Mouse (Mus musculus) liver, embryonic 16.5 days (tissue): ENCODE data around the gene Nfrkb. TPM values are rescaled to one million over a fixed set of nuclear protein-coding genes. Genes with fewer than 3 reads are reported as not detected.
A peak's percentile ranks its signal among the peaks of the same experiment; 100 is the strongest.

ENCODE experiments used
- ATAC-seq: fragments of 200-750 bp; cut with Nextera tagmentation; 2 replicates; pipeline ENCODE4 v1.8.0; 2017; ENCODE audit warnings: low read depth, mild to moderate bottlenecking, moderate number of reproducible peaks, moderate library complexity
- H3K27ac ChIP-seq: fragments of 300-500 bp; sonication (generic); 2 replicates; pipeline ENCODE4 v1.5.1; 2014; ENCODE audit warnings: mild to moderate bottlenecking, low read length
- H3K27me3 ChIP-seq: fragments of 300-500 bp; sonication (generic); 2 replicates; pipeline ENCODE4 v1.6.1; 2014; ENCODE audit warnings: low read depth, low read length, mixed read lengths; ENCODE audit not compliant: control insufficient read depth, insufficient read depth
- H3K36me3 ChIP-seq: fragments of 300-500 bp; sonication (generic); 2 replicates; pipeline ENCODE4 v1.6.1; 2014; ENCODE audit warnings: mild to moderate bottlenecking; ENCODE audit not compliant: control insufficient read depth, insufficient read depth
- H3K4me1 ChIP-seq: fragments of 300-500 bp; sonication (generic); 2 replicates; pipeline ENCODE4 v1.6.1; 2014; ENCODE audit warnings: low read depth, low read length, mixed read lengths; ENCODE audit not compliant: control insufficient read depth
- H3K4me2 ChIP-seq: fragments of 300-500 bp; sonication (generic); 2 replicates; pipeline ENCODE4 v1.6.1; 2014; ENCODE audit warnings: low read depth, low read length, mixed read lengths
- H3K4me3 ChIP-seq: fragments of 300-500 bp; sonication (generic); 2 replicates; pipeline ENCODE4 v1.5.1; 2014; ENCODE audit warnings: low read depth, mild to moderate bottlenecking, low read length
- H3K9ac ChIP-seq: fragments of 300-500 bp; sonication (generic); 2 replicates; pipeline ENCODE4 v1.6.1; 2014; ENCODE audit warnings: low read depth, low read length
- H3K9me3 ChIP-seq: fragments of 300-500 bp; sonication (generic); replicated peaks from 2 replicates; pipeline ENCODE4 v1.6.1; 2016; ENCODE audit warnings: low read length; ENCODE audit not compliant: control insufficient read depth
- whole genome bisulfite sequencing: fragments of 180-500 bp; shearing (Covaris S2); extraction: QIAGEN DNeasy Blood & Tissue Kit; methylation state at CpG from one replicate; pipeline ENCODE4 v1.1.7; 2014; ENCODE audit not compliant: insufficient replicate concordance; 5-methylcytosine and 5-hydroxymethylcytosine counted together
- polyA plus RNA-seq: library from polyadenylated mRNA; unstranded; fragments of >200 nt; fragmentation: Nextera tagmentation; extraction: Ambion mirVana; gene quantifications from 2 replicates; pipeline ENCODE4 v1.2.1, GENCODE M21; 2015

Gene Nfrkb
- polyA plus RNA-seq, 1 experiment from 2014 or later, result 5.5 TPM

DNA sequence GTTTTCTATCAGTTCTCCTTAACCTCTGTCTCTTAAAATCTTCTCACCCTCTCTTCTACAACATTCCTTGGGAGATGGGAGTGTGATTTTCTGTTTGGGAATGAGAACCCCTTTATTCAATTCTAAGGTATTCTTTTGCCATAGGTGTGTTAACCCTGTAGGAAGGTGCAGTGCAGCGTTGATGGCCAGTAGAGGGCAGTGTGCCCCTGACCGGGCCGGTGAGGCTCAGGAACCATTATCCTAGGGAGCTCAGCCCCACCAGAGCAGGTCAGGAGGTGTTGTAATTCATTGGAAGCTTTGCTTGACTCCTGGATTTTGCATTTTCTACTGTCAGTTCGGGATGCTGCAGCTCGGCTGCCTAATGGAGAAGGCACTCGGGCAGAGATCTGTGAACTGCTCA lies 19.2 kb downstream of the Nfrkb start:
- H3K4me1 ChIP-seq, result no peaks in the 10 kb centered on the region
- H3K27ac ChIP-seq, result no peak overlapping the region
- H3K4me3 ChIP-seq, result no peak overlapping the region
- WGBS, result 62% methylated on average over 6 of the region's 6 CpGs
- H3K9ac ChIP-seq, result no peak overlapping the region
- no peaks in the 10 kb centered on the region for H3K27me3 ChIP-seq
- no peak for ATAC-seq
- peaks cover 36% of the 10 kb centered on the region for H3K36me3 ChIP-seq
- no peak overlapping the region for H3K4me2 ChIP-seq
- no peaks in the 10 kb centered on the region for H3K9me3 ChIP-seq

DNA sequence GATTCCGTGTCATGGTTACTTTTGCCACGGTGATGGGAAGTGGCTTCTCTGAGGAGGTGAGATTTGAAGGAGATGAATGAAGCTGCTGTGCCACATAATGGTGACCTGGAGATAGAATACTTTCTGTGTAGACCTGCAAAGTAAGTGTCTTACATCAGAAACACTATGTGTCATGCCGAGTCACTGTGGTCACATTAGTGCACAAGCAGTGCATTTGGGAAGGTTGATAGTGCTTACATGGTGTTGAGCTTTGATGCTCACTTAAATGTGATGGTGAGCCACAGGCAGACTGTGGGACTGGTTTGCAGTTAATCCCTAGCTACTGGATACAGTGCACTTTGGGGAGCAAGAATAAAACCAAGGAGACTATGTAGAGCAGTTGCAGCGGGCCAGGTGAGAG lies 26.2 kb downstream of the Nfrkb start:
- no peaks in the 10 kb centered on the region for H3K27me3 ChIP-seq
- H3K4me2 ChIP-seq, result no peak overlapping the region
- no peak for ATAC-seq
- 61% methylated on average over 4 of the region's 4 CpGs for WGBS
- H3K4me3 ChIP-seq, result no peak overlapping the region
- no peak overlapping the region for H3K27ac ChIP-seq
- no peak overlapping the region for H3K9ac ChIP-seq
- no peaks in the 10 kb centered on the region for H3K9me3 ChIP-seq
- no peaks in the 10 kb centered on the region for H3K4me1 ChIP-seq
- peaks cover 41% of the 10 kb centered on the region for H3K36me3 ChIP-seq

DNA sequence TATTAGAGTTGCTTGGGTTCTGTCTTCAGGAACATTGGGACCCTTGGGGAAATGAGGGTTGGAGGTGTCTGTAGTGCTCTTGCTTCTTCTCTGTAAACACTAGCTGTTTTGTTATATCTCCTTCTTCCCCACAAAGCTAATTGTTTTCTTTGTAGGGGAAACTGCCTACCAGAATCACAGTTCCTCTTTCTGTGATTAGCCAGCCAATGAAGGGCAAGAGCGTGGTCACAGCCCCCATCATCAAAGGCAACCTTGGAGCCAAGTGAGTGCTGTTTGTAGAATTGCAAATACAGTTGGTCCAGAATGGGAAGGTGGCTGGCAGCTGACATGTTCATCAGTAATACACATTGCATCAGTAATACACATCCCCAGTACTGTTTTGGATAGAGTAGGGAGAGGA lies 32.8 kb downstream of the Nfrkb start:
- 67% methylated on average over 1 of the region's 1 CpGs for WGBS
- Histone ChIP-seq H3K27ac (no peak overlapping the region), H3K4me1 (peaks cover 12% of the 10 kb centered on the region), H3K4me3 (no peak overlapping the region), H3K4me2 (no peak overlapping the region), H3K9ac (no peak overlapping the region), H3K27me3 (no peaks in the 10 kb centered on the region), H3K9me3 (no peaks in the 10 kb centered on the region), H3K36me3 (peaks cover 38% of the 10 kb centered on the region)
- no peak for ATAC-seq

DNA sequence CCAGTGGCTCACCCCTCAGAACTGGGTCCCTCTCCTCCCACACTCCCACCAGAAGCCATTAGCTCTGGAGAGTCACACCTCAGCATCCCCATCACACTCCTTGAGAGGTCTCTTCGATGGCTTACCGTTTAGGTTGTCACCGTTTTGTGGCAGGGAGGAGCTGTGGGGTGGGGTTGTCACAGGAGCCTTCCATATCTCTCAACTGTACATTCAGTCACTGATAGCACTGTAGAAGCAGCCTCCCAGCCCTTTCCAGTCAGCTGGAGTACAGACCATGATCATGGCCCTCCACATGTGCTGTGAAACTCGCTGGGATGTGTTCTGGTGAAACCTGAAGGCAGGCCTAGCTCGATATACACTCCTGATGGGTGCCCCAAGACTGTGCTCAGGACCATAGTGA lies 36.2 kb downstream of the Nfrkb start:
- H3K4me3 ChIP-seq, result no peak overlapping the region
- peak overlapping the region; percentile 41 for H3K4me2 ChIP-seq
- ATAC-seq, result peak; percentile 95
- H3K9ac ChIP-seq, result peak overlapping the region; percentile 22; the same call in 1 of the 2 replicates
- no peaks in the 10 kb centered on the region for H3K9me3 ChIP-seq
- peaks cover 12% of the 10 kb centered on the region for H3K4me1 ChIP-seq
- no peaks in the 10 kb centered on the region for H3K27me3 ChIP-seq
- WGBS, result 34% methylated on average over 5 of the region's 5 CpGs
- H3K36me3 ChIP-seq, result peaks cover 18% of the 10 kb centered on the region
- H3K27ac ChIP-seq, result peak overlapping the region; percentile 25; the same call in 1 of the 2 replicates

DNA sequence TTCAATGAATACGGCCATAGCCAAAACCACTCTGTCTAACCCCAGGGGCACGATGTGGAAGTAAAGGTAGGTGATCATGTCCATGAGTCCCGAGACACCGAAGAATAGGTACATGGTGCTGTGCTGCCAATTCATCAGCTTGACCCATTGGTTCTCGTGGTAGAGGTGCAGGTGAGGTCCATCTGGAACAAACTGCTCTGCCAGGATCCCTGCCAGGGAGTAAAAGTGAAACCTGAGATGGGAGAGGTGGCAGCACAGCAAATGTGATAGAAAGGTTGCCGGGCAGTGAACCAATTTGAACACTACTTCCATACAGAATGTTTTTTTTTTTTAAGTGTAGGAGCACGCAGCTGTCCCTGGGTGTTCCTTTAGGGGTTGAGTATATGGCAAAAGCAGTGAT lies 43.0 kb downstream of the Nfrkb start:
- Histone ChIP-seq H3K4me2 (no peak overlapping the region), H3K27ac (no peak overlapping the region), H3K27me3 (no peaks in the 10 kb centered on the region), H3K4me3 (no peak overlapping the region), H3K9me3 (no peaks in the 10 kb centered on the region), H3K4me1 (no peaks in the 10 kb centered on the region), H3K36me3 (no peaks in the 10 kb centered on the region), H3K9ac (no peak overlapping the region)
- WGBS, result 72% methylated on average over 7 of the region's 7 CpGs
- ATAC-seq, result no peak

DNA sequence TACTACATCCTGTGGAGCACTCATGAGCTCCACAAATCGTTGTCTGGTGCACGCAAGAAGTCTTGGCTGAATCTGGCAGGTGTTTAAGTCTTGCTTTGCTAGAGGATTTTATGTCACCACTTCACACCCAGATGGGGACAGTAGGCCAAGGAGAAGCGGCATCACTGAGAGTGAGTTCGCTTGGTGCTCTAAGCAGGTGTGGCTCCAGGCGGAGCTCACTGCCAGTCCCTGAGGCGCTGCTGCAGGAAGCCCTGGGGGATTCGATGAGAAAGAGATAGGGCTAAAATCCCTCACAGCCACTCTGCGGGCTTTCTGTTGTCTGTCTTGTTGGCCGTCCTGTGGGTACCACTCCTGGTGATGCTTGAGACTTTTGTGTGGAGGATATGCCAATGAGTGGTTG lies 44.0 kb downstream of the Nfrkb start:
- Histone ChIP-seq H3K27me3 (no peaks in the 10 kb centered on the region), H3K9ac (no peak overlapping the region), H3K36me3 (no peaks in the 10 kb centered on the region), H3K4me2 (no peak overlapping the region), H3K4me3 (no peak overlapping the region), H3K27ac (no peak overlapping the region), H3K9me3 (no peaks in the 10 kb centered on the region), H3K4me1 (no peaks in the 10 kb centered on the region)
- no peak for ATAC-seq
- WGBS, result 50% methylated on average over 9 of the region's 9 CpGs

GRCm38 (mm10) chr9:31431751-31432150 lies 45.8 kb downstream of the Nfrkb start:
- 80% methylated on average over 5 of the region's 5 CpGs for WGBS

GRCm38 (mm10) chr9:31432336-31432975 lies 46.5 kb downstream of the Nfrkb start:
- Histone ChIP-seq H3K9ac (no peak overlapping the region), H3K36me3 (no peaks in the 10 kb centered on the region), H3K4me2 (no peak overlapping the region), H3K4me3 (no peak overlapping the region), H3K9me3 (no peaks in the 10 kb centered on the region), H3K27me3 (no peaks in the 10 kb centered on the region), H3K27ac (no peak overlapping the region), H3K4me1 (no peaks in the 10 kb centered on the region)
- 62% methylated on average over 7 of the region's 7 CpGs for WGBS
- ATAC-seq, result no peak

More at GRCm38 (mm10) chr9:31431751-31432150, 45.8 kb downstream of the Nfrkb start:
- no peak overlapping the region for H3K4me3 ChIP-seq
- H3K27ac ChIP-seq, result no peak overlapping the region
- no peaks in the 10 kb centered on the region for H3K4me1 ChIP-seq
- no peaks in the 10 kb centered on the region for H3K36me3 ChIP-seq
- ATAC-seq, result no peak
- H3K27me3 ChIP-seq, result no peaks in the 10 kb centered on the region
- no peaks in the 10 kb centered on the region for H3K9me3 ChIP-seq
- no peak overlapping the region for H3K9ac ChIP-seq
- H3K4me2 ChIP-seq, result no peak overlapping the region

DNA sequence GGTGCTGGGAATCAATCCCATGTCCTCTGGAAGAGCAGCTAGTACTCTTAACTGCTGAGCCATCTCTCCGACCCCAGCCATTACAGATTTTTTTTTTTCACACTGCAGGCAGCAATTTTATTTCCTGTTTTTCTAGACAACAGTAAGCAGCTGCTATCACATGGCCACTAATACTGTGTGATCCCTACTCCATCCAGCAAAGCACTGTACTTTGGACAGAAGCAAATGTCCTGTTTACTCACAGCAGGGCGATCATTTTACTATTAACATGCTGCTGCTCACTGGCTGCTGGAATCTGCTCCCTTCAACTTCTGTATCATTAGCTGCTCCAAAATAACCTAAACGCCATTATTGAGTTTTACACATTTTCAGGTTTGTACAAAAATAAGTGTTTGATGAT lies 47.4 kb downstream of the Nfrkb start:
- H3K4me3 ChIP-seq, result no peak overlapping the region
- H3K4me1 ChIP-seq, result no peaks in the 10 kb centered on the region
- no peaks in the 10 kb centered on the region for H3K36me3 ChIP-seq
- H3K4me2 ChIP-seq, result no peak overlapping the region
- H3K9me3 ChIP-seq, result no peaks in the 10 kb centered on the region
- no peaks in the 10 kb centered on the region for H3K27me3 ChIP-seq
- no peak for ATAC-seq
- H3K9ac ChIP-seq, result no peak overlapping the region
- H3K27ac ChIP-seq, result no peak overlapping the region
- WGBS, result 53% methylated on average over 3 of the region's 3 CpGs
